Mouse (Mus musculus) naive thymus-derived CD4-positive, alpha-beta T cell, adult 2 months (primary cell): Measurements from ENCODE around the gene Nfat5.
A peak's percentile ranks its signal among the peaks of the same experiment; 100 is the strongest.

Experiments used
- DNase-seq: peaks from one replicate; pipeline ENCODE4 v3.0.0-alpha.2; 2011; ENCODE audit warnings: low read depth

Nfat5 gene

DNA sequence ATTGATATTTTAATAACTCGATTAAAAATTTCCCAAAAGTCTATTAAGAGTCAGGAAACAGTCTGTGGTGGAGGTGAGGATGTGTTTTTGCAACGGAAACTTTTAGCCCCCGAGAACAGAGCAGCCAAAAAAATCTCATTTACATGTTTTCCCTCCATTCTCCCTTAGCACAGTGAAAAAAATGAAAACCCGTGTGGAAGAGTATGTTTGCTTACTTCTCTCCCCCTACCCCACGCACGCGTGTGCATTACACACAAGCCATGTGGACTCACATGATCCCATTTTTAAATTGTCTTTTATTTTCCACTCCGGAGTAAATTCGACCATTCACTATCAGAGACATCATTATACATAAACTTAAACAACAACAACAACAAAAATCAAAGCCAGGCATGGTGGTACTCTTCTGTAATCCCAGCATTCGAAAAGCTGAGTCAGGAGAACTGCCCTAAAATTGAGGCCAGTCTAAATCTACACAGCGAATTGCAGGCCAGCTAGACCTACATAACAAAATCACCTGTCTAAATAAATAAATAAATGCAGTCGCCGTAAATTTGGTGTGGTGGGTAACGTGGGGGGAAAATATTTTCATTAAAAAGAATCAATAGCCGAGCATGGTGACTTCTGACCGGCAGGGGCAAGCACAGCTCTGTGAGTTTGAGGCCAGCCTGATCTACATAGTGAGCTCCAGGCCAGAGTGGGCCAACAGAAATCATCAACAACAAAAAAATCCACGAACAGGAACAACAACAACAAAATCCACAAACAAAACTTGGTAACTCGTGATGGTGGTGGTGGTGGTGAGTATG is 947 bp upstream of the Nfat5 start:
- DNase-seq = no peak

DNA sequence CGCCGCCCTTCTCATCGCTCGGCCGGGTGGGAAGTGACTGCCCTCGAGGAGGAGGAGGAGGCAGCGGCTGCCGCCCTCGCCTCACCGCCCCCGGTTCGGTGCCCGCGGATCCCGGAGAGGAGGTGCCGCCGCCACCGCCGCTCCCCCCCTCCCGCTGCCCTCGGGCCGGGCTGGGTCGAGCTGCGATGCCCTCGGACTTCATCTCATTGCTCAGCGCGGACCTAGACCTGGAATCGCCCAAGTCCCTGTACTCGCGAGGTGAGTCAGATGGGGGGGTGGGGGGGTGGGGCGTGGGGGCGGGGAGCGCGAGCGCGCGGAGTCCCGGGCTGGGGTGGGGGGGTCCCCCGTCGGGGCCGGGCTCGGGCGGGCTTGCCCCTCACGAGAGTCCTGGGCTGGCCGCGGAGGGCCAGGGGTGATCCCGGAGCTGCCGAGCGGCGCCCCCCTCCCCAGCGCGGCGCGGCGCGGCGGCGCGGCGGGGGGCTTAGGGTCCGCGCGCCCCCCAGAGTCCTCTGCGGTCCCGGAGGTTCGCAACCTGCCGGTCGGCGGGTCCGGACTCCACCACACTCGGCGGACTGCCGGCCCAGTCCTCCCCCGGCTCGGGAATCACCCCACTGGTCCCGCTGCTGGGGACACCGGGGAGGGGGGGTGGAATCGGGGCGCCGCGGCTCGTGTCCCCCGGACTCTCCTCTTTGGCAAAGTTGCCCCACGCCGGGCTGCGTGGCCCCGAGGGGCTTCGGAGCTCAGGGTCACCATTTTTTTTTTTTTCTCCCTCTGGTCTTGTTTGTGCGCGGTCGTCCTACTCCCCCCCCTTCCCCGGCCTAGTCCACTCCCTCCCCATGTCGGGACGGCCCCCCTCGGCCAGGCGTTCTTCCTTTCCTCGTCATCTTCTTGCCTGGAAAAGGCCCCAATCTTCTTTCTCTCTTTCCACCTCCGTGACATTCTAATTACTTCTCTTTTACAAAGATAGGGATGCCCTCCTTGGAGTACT is 665 bp downstream of the Nfat5 start:
- peak; percentile 32 for DNase-seq

DNA sequence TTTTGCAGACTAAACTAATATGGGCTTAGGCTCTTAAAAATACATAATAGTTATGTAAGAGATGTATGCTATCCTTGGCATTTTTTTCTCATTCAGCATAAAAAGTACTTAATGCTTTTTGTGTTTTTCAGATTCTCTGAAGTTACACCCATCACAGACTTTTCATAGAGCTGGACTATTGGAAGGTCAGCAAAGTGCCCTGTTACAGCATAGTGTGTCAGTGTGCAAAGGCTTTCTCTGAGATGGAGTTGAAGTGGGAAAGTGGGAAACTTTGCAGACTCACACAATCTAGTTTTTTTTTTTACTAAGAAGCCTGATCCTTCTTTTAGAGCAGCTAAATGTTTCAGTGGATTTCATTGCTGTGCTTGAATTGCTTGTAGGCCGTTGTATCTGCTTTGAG is 2.2 kb downstream of the Nfat5 start:
- no peak for DNase-seq

DNA sequence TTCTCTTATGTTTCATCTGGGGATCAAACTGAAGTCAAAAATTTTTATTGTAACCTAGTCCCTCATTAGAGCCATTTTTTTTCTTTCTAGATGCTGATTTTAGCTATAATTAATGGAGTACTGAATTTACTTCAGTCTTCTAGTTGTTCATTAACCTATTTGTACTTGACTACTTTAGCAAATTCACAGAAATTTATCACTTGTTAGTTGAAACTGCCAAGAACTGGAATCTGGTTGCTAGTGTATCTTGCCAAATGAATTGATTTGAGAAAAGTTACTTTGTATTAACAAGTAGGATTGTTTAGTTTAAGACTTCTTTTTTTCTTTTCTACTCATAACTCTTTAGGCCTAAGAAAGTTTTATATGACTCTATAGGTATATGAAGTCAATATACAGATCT is 18.6 kb downstream of the Nfat5 start:
- no peak for DNase-seq

DNA sequence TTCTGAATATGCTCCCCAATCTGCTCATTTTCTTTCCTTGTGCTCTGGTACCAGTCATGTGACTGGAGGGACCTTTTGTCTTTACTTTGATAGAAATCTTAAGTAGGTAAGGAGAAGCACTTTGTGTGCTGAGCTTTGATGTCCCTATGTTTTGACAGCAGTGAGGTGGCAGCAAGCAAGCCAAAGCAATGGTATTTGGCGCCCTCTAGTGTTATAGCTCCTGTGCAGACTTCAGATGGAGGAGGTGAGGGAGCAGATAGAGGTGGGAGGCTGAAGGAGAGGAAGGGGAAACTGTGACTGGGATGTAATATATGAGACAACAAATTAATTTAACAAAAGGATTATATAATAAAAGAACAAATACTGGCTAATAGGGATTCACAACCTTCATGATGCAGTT is 30.9 kb downstream of the Nfat5 start:
- peak; percentile 94 for DNase-seq

DNA sequence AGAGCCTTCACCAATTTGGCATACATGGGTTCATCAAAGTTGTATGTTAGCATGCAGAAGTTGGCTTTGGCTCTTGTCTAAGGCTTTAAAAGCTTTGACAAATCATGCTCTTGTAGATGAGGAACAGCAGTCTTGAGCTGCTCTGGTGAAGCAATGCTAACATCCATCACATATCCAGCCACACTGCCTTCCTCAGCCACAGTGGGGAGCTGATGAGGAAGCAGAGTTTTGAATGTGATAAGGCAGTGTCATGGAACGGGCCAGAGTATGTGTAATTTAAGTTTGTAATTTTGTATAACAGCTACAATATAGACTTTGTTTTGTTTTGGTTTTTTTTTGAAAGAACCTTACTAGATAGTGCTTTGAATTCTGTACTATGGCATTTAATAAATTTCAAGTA is 36.3 kb downstream of the Nfat5 start:
- no peak for DNase-seq

DNA sequence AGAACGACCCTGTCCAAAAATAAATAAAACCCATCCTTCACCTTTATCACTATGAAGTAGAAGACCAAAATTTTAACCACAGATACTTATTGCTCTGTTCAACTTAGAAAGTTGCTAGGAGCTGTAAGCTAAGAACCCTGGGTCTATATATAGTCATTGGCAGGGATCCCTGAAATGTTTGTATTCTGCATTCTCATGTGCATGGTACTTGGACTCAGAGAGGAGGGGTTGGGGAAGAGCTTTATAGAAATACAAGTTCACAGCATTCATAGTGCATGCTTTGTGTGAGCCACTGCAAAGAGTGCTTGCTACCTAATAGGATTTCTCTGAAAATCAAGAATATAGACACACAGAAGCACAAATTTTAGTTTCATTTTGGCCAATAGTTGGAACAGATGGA is 43.2 kb downstream of the Nfat5 start:
- DNase-seq = no peak

DNA sequence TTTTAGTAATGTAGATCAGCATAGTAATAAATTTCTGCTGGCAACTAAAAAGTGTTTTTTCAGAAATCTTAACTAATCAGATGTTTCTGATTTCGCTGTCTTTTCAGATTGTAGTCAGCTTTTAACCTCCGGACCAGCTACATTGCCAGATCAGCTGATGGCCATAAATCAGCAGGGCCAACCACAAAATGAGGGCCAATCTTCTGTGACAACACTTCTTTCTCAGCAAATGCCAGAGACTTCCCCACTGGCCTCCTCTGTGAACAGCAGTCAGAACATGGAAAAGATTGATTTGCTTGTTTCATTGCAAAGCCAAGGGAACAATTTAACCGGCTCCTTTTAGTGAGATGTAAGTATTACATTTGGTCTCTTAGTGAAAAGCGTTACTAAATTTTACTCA is 77.0 kb downstream of the Nfat5 start:
- no peak for DNase-seq

DNA sequence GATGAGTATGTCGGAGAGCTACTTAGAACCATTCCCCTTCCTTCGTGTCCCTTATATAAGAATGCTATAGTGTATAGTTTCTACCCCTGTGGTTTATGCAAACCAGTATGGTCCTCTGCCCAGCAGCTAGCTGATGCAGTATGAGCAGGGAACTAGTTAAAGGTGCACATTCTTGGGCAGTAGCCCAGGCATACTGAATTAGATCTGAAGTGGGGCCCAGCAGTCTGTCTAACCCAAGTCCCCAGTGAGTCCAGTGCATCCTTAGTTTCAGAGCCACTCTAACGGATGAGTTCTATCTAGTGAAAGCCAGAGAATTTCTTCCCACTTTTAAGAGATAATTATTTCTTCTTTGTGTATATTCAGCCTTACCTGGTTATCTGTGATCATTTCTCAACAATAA is 84.1 kb downstream of the Nfat5 start:
- no peak for DNase-seq

DNA sequence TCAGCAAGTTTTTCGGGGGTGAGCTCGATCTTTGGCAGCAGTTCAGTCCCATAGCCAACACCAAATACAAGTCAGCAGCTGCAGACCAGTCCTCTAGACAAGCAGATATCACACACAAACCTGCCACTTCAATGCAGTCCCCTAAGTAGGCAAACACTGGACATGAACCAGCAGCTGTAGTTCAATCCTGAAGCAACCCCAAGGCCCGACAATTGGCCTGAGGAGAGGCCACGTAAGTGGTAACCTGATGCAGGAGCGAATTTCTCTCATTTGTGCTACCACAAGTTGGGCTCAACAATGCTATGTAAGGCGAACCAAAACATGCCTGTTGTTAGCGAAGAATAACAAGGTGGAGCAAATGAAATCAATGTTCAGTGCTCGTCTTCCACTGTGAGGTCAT is 87.5 kb downstream of the Nfat5 start:
- DNase-seq = no peak

DNA sequence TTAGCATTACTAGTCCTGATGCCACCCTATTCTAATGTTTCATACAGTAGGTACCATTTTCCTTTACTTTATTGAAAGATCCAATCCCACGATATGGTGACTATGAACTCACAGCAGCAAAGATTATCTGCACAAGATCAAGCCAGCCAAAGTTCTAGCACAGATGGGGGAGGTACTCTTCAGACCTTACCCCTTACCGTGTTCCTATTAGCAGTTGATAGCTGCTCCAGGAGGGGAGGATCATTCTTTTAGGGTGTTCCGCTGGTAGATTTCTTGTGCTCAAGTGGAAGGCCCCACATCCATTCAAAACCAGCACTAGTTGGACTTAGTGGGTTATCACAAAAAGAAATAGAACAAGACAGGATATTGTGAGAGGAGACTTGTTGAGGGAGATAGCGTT is 88.4 kb downstream of the Nfat5 start:
- DNase-seq = no peak

DNA sequence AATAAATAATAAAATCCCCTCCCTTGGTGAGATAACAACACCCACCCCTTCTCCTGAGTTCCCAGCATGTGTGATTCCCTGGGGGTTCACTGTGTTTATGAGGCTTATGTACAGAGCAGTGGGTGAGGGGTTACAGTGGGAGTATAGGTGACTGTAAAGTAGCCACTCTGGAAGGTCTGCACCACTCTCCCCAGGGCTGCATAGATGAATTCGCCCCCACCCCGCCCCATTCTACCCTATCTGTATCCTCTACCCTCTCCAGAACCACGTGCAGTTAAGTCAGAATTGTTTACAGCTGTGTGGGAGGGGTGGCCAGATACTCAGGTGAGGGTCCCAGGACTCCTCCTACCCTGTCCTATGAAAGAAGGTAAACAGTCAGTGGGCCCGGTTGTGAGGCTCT is 89.6 kb downstream of the Nfat5 start:
- DNase-seq = no peak

DNA sequence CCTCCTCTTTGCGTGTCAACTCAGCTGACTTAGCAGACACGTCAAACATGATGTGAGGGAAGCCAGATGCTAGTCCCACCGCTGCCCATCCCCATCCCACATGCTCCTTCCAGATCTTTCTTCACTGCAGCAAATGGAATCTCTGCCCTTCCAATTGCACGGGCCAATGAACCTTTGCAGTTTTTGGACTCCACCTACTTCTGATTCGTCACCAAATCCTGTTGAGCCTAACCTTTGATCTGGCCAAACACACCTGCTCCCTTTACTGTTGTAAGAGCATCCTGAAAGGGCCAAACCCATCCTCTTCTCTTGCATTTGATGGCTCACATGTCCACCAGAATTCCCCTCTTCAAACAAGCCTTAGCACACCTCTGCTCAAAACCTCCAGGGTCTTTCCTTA is 91.4 kb downstream of the Nfat5 start:
- no peak for DNase-seq

DNA sequence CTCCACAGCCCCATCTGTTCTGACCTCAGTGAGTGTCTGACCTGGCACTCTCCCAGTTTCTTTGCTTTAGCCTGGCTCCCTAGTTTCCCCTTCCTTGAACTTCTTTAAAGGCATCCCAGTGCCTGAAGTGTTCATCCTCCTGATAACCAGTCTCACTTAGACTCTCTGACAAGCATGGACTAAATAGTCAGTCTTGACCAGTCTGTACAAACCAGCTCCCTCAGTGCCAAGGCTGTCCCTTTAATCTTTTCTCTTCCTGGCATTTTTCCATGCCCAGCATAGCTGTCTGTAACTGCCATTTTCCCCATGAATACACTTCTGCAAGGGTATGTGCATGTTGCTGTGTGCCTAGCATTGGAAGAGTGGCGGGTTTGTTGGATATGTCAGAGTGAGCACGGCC is 91.8 kb downstream of the Nfat5 start:
- DNase-seq = no peak

DNA sequence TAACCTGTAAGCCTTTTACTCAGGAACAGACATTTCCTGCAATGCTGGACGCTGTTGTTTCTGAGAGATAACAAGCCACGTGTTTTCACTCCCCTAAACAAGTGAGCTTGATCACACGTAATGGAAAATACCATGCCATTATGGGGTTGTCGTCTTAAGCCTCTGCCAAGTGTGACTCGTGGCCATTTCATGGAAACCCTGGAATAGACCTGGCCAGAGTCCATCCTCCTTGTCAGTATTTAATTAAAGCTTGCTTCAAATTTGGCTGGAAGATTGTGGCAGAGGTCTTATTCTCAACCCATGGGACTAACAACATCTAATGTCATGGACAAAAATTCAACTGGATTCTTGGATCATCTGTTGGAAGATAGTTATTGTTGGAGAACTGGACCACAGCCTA is 92.9 kb downstream of the Nfat5 start:
- peak; percentile 4 for DNase-seq

DNA sequence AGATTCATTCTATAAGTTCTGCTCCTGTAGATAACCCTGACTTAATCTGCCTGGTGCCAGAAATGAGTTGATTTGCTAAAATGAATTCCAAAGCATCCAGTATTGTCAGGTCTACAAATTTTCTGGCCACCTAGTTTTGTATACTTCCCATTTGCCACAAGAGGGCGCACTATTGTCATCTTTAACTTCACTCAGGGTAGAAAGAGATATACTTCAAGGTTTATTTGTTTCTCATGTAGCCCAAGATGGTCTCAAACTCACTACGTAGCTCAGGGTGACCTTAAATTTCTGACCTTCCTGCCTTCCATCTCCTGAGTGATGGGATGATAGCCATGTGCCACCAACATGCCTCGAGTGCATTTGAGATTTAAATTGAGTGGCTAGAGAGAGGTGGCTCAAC is 93.4 kb downstream of the Nfat5 start:
- DNase-seq = peak; percentile 64

DNA sequence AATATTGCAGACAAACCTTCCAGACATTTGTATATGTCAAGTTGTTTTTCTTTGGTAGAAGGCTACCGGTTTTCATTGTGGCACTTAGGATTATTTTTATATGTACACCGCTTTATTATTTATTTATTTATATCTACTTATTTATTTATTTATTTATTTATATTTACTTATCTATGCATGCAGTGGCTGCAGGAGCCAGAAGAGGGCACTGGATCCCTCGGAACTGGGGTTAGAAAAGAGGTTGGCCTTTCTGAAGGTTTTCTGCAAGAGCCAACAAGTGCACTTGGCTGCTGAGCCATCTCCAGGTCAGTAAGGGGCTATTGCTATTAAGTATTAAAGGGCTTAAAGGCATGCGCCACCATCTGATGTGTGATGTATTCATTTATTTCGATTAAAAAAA is 94.6 kb downstream of the Nfat5 start:
- peak; percentile 22 for DNase-seq

DNA sequence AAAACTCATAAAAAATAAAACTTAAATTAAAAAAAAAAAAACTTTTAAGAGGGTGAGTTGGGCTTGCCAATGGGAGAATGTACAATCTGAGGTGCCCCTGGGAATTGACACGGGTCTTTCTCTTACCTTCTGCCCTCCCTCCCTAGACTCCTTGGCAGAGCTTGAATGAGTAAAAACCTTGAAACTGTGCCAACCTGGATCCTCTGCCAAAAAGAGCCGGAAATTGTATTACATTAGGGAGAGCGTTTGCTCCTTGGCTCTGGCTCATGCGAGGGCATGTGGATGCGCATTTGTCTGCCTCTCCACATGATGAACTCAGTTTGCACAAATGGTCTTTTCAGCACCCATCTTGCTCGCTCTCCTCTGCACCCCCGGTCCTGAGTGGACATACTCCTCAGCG is 96.3 kb downstream of the Nfat5 start:
- no peak for DNase-seq

DNA sequence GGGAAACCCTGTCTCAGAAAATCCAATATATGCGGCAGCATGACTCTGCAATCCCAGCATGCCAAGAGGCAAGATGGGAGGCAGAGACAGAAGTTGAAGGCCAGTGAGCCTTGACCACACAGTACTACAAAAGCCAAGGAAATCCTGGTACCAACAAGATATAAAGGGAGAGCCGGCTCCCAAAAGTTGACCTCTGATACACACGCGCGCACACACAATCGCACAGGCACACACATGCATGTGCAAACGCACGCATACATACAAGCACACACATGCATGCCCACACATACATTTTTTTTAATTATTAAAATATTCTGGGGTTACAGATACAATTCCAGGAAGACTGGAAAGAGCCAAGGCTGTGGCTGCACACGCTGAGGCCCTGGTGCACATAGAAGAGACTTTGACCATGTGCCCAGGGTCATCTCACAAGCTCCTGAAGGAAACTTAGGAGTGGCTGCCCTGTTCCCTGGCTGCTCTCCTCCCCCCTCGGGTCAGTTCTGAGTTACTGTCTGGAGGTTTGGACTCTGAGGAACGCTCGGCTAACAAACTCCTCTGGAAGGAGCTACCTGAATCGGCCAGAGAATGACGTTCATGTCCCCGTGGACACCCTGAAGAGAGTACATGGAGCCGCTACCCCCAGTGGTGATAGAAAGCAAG is 97.3 kb downstream of the Nfat5 start:
- no peak for DNase-seq

DNA sequence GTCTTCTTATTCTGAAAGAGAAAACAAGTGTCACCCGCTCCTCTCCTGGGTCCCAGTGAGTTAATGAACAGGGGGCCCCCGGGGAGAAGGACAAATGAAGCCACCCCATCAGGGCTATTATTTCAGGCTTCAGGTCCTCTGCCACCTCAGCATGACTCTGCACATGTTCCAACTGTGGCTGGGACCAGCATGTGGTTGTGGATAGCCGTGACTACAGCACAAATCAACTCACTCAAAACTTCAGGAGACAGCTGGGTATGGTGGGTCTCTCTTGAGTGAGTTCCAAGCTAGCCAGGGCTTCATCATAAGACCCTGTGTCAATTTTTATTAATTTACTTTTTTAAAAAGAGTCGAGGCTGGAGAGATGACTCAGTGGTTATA is 97.9 kb downstream of the Nfat5 start:
- no peak for DNase-seq

DNA sequence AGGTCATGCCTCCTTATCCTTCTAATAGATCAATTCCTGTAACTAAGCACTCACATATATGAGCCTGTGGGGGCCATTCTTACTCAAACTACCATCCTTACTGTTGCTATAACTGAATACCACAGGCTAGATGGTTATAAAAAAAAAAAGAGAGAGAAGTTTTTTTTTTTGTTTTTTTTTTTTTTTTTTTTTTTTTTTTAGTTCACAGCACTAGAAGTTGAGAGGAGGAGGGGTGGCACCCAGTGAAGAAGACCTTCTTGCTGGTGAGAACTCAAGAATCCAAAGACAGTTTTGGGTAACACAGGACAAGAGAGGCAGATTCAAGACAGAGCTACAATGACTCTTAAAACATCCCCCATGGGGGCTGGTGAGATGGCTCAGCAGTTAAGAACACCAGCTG is 102.1 kb downstream of the Nfat5 start:
- no peak for DNase-seq

DNA sequence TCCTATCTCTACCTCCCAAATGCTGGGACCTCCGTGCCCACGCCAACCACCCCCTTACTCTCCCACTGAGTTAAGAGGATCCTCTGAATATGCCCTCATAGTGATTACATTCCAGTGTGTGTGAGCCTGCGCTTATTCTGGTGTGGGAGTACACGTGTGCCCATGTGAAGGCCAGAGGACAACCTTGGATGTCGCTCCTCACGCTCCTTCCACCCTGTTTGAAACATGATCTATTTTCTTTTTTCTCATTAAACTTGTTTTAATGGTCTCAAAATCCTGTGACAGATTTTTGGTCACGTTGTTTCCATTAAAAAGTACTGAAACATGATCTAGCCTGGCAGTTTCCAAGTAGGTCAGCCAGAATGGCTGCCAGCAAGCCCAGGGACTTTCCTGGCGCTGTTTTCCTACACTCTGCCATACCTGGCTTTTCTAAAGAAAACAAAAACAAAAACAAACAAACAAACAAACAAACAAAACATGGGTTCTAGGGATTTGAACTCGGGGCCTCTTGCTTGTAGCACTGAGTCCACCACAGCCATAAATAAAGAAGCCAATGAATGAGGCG is 102.9 kb downstream of the Nfat5 start:
- DNase-seq = no peak
